Mouse (Mus musculus) gastrocnemius, postnatal 25 days (tissue): Measurements from ENCODE around the gene Sfxn3. TPM values are rescaled to one million over a fixed set of nuclear protein-coding genes. Genes with fewer than 3 reads are reported as not detected.
"Not testable (repeated sequence)": the region's sequence is repeated elsewhere in the genome, so short reads cannot be mapped to it uniquely, and the experiment has no call there.

ENCODE experiments used
- DNase-seq: peaks from one replicate; pipeline ENCODE4 v3.0.0; 2022
- total RNA-seq, 2 experiments: library from RNA; stranded (reverse); gene quantifications; 1 replicate in 1 of 2; 2 replicates in 1 of 2; pipeline ENCODE4 v1.2.3; 2021

The Sfxn3 gene
- total RNA-seq, 2 experiments from 2014 or later: 20.7 to 22.5 TPM

DNA sequence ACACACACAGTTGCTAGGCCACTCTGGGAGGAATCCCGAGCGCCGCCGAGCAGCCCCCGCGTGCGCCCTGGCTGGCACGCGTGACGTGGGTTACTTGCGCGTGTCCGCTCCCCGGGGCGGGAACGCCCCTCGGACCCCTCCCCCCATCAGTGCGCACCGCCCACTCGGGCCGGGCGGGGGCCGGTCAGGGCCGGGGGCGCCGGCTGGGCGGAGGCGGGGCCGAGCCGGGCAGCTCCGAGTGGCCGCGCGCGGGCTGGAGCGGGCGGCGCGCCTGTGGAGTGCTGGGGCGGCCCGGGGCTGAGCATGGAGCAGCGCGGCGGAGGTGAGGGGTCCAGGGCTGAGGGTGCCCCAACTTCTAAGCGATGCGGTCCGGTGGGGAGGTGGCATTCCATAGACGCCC lies 29.4 kb upstream of the Sfxn3 start:
- DNase-seq: peak; percentile 91

DNA sequence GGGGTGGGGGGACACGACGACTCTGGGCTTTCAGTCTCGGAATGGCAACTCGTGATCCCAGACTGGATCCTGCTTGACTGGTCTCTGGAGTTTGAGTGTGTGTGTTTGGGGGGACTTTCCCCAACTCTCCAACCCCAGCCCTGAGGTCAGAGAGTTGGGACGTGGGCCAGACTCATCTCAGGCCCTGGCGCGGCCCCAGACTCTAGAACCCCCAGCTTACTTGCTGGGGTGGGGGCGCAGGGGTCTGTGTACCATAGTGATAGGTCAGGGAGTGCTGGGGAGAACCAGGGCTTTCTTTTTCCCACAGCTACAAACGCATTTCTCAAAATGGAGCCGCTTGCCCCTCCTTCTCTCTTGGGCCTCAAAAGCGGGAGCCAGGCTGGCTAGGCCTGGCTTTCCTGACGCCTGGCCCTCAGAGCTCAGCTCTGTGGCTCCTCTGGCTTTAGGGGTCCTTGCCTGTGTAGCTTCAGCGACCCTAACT lies 28.9 kb upstream of the Sfxn3 start:
- DNase-seq: no peak

GRCm38 (mm10) chr19:45020348-45020747 lies 27.0 kb upstream of the Sfxn3 start:
- DNase-seq: peak; percentile 77

GRCm38 (mm10) chr19:45021362-45021761 lies 25.9 kb upstream of the Sfxn3 start:
- DNase-seq: no peak

DNA sequence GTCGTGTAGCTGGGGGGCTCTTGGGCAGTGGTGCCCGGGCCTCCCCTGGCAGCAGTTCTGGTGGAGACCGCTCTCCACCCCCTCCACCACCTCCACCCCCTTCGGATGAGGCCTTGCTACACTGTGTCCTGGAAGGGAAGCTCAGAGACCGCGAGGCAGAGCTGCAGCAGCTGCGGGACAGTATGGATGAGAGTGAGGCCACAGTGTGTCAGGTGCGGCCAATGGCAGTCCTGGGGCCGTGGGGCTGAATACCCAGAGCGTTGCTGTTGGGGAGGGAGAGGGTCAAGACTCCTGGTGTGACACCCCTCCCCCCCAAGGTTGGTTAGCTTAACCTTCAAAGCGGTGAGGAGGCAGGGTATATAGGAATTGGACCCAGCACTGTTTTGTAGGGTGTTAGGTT lies 23.3 kb upstream of the Sfxn3 start:
- no peak for DNase-seq

GRCm38 (mm10) chr19:45024775-45025174 lies 22.5 kb upstream of the Sfxn3 start:
- DNase-seq: no peak

- no peak for DNase-seq
These were observed 21.2 kb upstream of the Sfxn3 start for GRCm38 (mm10) chr19:45025937-45026568.

DNA sequence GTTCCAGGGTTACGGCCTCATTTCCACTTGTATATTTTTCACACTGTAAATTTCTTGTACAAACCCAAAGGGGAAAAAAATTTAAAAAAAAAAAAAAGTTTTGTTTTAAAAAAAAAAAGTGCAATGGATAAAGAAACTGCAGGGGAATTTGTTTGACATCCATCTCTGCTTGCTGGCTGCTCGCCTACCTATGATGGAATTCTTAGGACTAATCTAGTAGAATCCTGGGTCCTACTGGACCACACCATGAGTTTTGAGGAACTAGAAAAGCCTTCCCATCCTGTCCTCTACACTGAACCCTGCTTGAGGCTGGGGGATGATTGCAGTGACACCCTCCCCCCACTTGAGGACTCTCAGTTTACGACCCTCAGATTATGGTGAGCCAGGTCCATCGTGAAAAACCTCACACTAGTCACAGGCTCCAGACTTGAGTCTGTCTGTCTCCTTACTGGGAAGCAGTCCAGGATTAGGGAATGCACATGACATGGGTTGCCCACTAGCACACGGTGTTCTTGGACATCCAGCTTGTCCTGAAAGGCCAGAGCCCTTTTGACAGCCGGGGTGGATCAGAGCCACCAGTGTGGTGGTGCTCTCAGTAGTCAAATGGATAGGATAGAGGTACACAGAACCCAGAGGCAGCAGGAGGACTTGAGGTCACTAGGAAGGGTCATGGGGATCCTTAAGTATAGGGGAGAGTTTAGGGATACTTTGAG lies 20.2 kb upstream of the Sfxn3 start:
- DNase-seq: peak; percentile 69

GRCm38 (mm10) chr19:45027848-45028247 lies 19.5 kb upstream of the Sfxn3 start:
- no peak for DNase-seq

DNA sequence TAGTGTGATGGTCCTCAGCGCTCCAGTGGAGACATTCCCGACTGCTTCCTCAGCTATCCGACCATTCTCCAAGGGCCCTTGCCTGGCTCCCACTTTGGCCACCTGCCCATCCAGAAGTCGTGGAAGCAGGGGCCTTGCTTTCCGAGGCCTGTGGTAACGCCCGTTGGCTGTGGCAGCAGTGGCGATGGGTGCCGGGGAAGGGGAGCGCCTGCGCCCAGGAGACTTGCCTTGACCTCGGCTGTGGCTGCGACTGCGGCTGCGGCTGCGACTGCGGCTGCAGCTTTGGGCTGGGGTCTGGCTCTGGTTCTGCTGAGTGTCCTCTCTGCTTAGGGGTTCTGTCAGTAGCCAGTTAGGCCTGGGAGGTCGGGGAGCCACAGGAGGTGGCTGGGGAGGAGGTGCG lies 18.6 kb upstream of the Sfxn3 start:
- DNase-seq: no peak

GRCm38 (mm10) chr19:45029571-45029970 lies 17.7 kb upstream of the Sfxn3 start:
- no peak for DNase-seq

DNA sequence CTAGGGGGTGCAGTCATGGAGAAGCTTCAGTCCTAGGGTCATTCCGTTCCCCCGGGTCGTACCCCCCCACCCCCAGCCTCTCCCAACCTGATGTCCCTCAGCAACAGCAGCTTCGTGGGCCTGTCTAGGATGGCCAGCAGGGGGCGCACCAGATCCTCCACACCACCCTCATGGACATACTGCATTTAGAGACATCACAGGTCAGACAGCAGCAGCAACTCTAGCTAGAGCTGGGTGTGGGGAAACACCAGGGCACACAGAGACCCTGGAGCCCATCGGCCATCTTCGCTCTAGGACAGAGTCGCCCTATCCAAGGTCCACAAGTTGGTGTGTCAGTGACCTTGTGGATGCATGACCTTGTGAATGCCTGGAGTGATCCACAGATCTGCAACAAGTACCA lies 17.2 kb upstream of the Sfxn3 start:
- peak; percentile 58 for DNase-seq

- DNase-seq: peak; percentile 69
These were observed 16.3 kb upstream of the Sfxn3 start for GRCm38 (mm10) chr19:45030746-45031693.

GRCm38 (mm10) chr19:45031780-45032179 lies 15.5 kb upstream of the Sfxn3 start:
- DNase-seq: peak; percentile 70

DNA sequence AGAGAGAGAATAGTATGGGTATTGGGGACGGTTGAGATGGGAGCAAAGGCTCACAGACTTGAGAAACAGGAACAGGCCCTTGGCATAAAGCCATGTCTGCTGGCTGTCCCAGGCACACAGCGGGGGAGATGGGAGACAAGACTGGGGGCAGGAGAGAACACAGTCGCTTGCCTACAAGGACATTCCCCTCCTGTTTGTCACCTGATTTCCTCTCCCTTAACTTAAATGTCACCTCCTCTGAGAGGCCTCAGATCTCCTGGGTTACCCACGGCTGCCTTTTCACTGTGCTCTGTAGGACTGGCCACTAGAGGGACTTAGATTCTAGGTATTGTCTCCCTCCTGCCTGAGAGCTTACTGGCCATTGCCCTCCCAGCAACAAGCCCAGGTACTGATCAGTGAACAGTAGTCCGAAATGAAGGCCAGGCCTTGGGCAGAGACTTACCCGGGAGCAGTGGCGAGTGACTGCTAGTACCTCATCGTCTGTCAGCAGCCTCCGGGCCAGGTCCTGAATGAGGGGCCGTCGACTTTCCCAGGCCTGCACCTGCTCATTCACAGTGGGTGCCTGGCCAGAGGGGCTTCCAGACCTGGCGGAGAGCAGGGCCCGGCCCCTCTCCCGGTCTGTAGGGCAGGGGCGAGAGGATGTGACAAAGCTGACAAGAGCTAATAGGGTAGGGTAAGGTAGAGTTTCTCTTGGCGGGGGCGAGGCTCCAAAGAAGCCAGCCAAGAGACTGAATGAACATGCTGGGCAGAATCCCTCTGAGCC lies 14.6 kb upstream of the Sfxn3 start:
- no peak for DNase-seq

DNA sequence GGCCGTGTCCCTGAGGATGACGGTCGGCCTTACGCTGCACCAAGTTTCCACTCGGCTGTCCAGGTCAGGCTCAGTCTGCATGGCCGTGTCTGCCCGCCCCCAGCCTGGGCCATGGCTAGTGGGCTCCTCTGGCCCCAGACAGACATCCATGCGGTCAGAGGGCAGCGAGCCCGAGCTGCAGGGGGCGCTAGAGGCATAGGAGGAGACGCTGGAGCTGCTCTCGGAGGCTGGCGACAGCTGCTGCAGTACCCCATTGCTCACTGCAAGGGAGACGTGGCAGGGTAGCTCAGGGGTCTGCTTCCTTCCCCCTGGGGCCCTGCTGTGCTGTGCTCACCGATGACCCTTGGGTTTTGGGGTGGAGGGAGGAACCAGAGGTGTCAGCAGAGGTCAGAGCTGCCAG lies 10.4 kb upstream of the Sfxn3 start:
- peak; percentile 66 for DNase-seq

- not testable (repeated sequence) for DNase-seq
These were observed 9.1 kb upstream of the Sfxn3 start for GRCm38 (mm10) chr19:45038198-45038597.

- no peak for DNase-seq
These were observed 7.1 kb upstream of the Sfxn3 start for GRCm38 (mm10) chr19:45040214-45040613.

DNA sequence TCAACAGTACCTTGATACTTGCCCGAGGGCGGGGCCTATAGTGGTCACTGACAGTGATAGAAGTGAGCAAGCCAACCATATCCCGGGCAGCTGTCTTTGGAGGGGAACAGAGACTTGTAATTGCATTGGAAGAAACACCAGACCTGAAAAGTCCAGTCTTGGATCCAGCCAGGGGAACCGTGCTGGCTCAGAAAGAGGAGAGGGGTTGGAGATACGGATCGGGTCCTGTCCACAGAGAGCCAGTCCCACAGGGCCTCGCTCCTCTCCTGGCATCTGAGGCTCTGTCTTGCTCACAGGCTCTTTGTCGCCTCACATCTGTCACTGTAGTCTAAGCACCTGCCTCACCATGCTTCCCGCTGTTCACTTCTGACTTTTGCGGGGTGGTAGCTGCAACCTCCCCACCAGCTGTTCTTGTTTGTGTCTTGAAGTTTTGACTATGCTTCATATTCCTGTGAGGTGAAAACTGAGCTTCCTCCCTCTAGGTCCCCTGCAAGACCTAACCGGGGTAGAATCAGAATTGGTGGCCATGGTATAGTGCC lies 2.8 kb upstream of the Sfxn3 start:
- no peak for DNase-seq

- peak; percentile 80 for DNase-seq
These were observed 2.1 kb upstream of the Sfxn3 start for GRCm38 (mm10) chr19:45045236-45045635.

GRCm38 (mm10) chr19:45045651-45046050 lies 1.7 kb upstream of the Sfxn3 start, which contains the start of gene Pdzd7:
Gene Pdzd7, minus strand, starts transcription at chr19:45045717.
- DNase-seq: no peak
